Mouse (Mus musculus) liver, embryonic 13.5 days (tissue): ENCODE measurements around the gene Fgfr2. TPM values are rescaled to one million over a fixed set of nuclear protein-coding genes. Genes with fewer than 3 reads are reported as not detected.

Experiments
- ATAC-seq: fragments of 200-750 bp; cut with Nextera tagmentation; 2 replicates; pipeline ENCODE4 v1.8.0; 2017; ENCODE audit warnings: low read depth, mild to moderate bottlenecking, moderate number of reproducible peaks, moderate library complexity
- DNase-seq: peaks from one replicate; pipeline ENCODE4 v3.0.0; 2022
- H3K27ac ChIP-seq: fragments of 300-500 bp; sonication (generic); 2 replicates; pipeline ENCODE4 v1.5.1; 2015; ENCODE audit warnings: moderate library complexity, mild to moderate bottlenecking, inconsistent platforms
- H3K27me3 ChIP-seq: fragments of 300-500 bp; sonication (generic); 2 replicates; pipeline ENCODE4 v1.6.1; 2015; ENCODE audit warnings: mild to moderate bottlenecking, inconsistent platforms
- H3K36me3 ChIP-seq: fragments of 300-500 bp; sonication (generic); 2 replicates; pipeline ENCODE4 v1.6.1; 2015; ENCODE audit warnings: mild to moderate bottlenecking, inconsistent platforms
- H3K4me1 ChIP-seq: fragments of 300-500 bp; sonication (generic); replicated peaks from 2 replicates; pipeline ENCODE4 v1.6.1; 2015; ENCODE audit warnings: inconsistent platforms
- H3K4me2 ChIP-seq: fragments of 300-500 bp; sonication (generic); 2 replicates; pipeline ENCODE4 v1.6.1; 2015; ENCODE audit warnings: inconsistent platforms, mild to moderate bottlenecking, moderate library complexity
- H3K4me3 ChIP-seq: fragments of 300-500 bp; sonication (generic); replicated peaks from 2 replicates; pipeline ENCODE4 v1.5.1; 2015; ENCODE audit warnings: mild to moderate bottlenecking, inconsistent platforms
- H3K9ac ChIP-seq: fragments of 300-500 bp; sonication (generic); 2 replicates; pipeline ENCODE4 v1.6.1; 2015; ENCODE audit warnings: mild to moderate bottlenecking, inconsistent platforms
- H3K9me3 ChIP-seq: fragments of 300-500 bp; sonication (generic); replicated peaks from 2 replicates; pipeline ENCODE4 v1.6.1; 2016; ENCODE audit warnings: inconsistent platforms
- WGBS: fragments of 180-500 bp; shearing (Covaris S2); methylation state at CpG from one replicate; pipeline ENCODE4 v1.1.7; 2015; ENCODE audit not compliant: insufficient replicate concordance; 5-methylcytosine and 5-hydroxymethylcytosine counted together
- polyA plus RNA-seq: library from polyadenylated mRNA; unstranded; fragments of >200 nt; fragmentation: Nextera tagmentation; extraction: Ambion mirVana; gene quantifications from 2 replicates; pipeline ENCODE4 v1.2.1, GENCODE M21; 2015

Fgfr2 gene
- polyA plus RNA-seq, 1 experiment from 2014 or later, result 8.9 TPM

GRCm38 (mm10) chr7:132056565-132056964, 1066.6 kb downstream of the Fgfr2 start:
- no peaks in the 10 kb centered on the region for H3K4me1 ChIP-seq
- no peak for DNase-seq
- ATAC-seq, result no peak

GRCm38 (mm10) chr7:132046662-132047061, 1076.5 kb downstream of the Fgfr2 start:
- Histone ChIP-seq H3K9me3 (no peaks in the 10 kb centered on the region), H3K4me2 (no peak overlapping the region), H3K36me3 (no peaks in the 10 kb centered on the region), H3K27me3 (no peaks in the 10 kb centered on the region), H3K4me1 (no peaks in the 10 kb centered on the region), H3K4me3 (no peak overlapping the region), H3K27ac (no peak overlapping the region), H3K9ac (no peak overlapping the region)
- ATAC-seq, result no peak
- 45% methylated on average over 4 of the region's 4 CpGs for WGBS
- no peak for DNase-seq

More at GRCm38 (mm10) chr7:132056565-132056964, 1066.6 kb downstream of the Fgfr2 start:
- Histone ChIP-seq H3K9me3 (no peaks in the 10 kb centered on the region), H3K9ac (no peak overlapping the region), H3K4me3 (no peak overlapping the region), H3K4me2 (no peak overlapping the region), H3K27ac (no peak overlapping the region), H3K27me3 (no peaks in the 10 kb centered on the region), H3K36me3 (no peaks in the 10 kb centered on the region)
- WGBS, result 68% methylated on average over 7 of the region's 7 CpGs

GRCm38 (mm10) chr7:132031940-132032531, 1091.1 kb downstream of the Fgfr2 start:
- H3K27me3 ChIP-seq, result no peaks in the 10 kb centered on the region
- WGBS, result 62% methylated on average over 6 of the region's 6 CpGs
- H3K9me3 ChIP-seq, result no peaks in the 10 kb centered on the region
- H3K4me1 ChIP-seq, result no peaks in the 10 kb centered on the region
- no peaks in the 10 kb centered on the region for H3K36me3 ChIP-seq
- no peak for DNase-seq
- H3K9ac ChIP-seq, result no peak overlapping the region
- ATAC-seq, result no peak
- H3K4me3 ChIP-seq, result no peak overlapping the region
- no peak overlapping the region for H3K27ac ChIP-seq
- no peak overlapping the region for H3K4me2 ChIP-seq

- Histone ChIP-seq H3K27me3 (no peaks in the 10 kb centered on the region), H3K27ac (no peak overlapping the region), H3K4me2 (no peak overlapping the region), H3K4me1 (no peaks in the 10 kb centered on the region), H3K36me3 (no peaks in the 10 kb centered on the region), H3K9me3 (no peaks in the 10 kb centered on the region), H3K9ac (no peak overlapping the region), H3K4me3 (no peak overlapping the region)
- ATAC-seq, result no peak
- DNase-seq, result no peak
- WGBS, result 54% methylated on average over 6 of the region's 6 CpGs
Measured at GRCm38 (mm10) chr7:132026671-132027070, 1096.5 kb downstream of the Fgfr2 start.

- DNase-seq (no peak), ATAC-seq (no peak)
- Histone ChIP-seq H3K9ac (no peak overlapping the region), H3K36me3 (no peaks in the 10 kb centered on the region), H3K27ac (no peak overlapping the region), H3K9me3 (no peaks in the 10 kb centered on the region), H3K4me2 (no peak overlapping the region), H3K27me3 (no peaks in the 10 kb centered on the region), H3K4me1 (no peaks in the 10 kb centered on the region), H3K4me3 (no peak overlapping the region)
- WGBS, result 48% methylated on average over 6 of the region's 6 CpGs
Measured at GRCm38 (mm10) chr7:132025591-132025990, 1097.6 kb downstream of the Fgfr2 start.

- Histone ChIP-seq H3K27me3 (no peaks in the 10 kb centered on the region), H3K36me3 (no peaks in the 10 kb centered on the region)
- 56% methylated on average over 3 of the region's 3 CpGs for WGBS
Measured at GRCm38 (mm10) chr7:132015933-132016332, 1107.2 kb downstream of the Fgfr2 start.

GRCm38 (mm10) chr7:132015193-132015592, 1108.0 kb downstream of the Fgfr2 start:
- DNase-seq (no peak), ATAC-seq (no peak)
- Histone ChIP-seq H3K9me3 (no peaks in the 10 kb centered on the region), H3K4me3 (no peak overlapping the region), H3K4me2 (no peak overlapping the region), H3K27me3 (no peaks in the 10 kb centered on the region), H3K27ac (no peak overlapping the region), H3K36me3 (no peaks in the 10 kb centered on the region), H3K4me1 (no peaks in the 10 kb centered on the region), H3K9ac (no peak overlapping the region)
- WGBS, result 11% methylated on average over 3 of the region's 3 CpGs

More at GRCm38 (mm10) chr7:132015933-132016332, 1107.2 kb downstream of the Fgfr2 start:
- Histone ChIP-seq H3K27ac (no peak overlapping the region), H3K4me1 (no peaks in the 10 kb centered on the region), H3K9me3 (no peaks in the 10 kb centered on the region), H3K4me2 (no peak overlapping the region), H3K4me3 (no peak overlapping the region), H3K9ac (no peak overlapping the region)
- ATAC-seq, result no peak
- DNase-seq, result no peak

GRCm38 (mm10) chr7:132013970-132014369, 1109.2 kb downstream of the Fgfr2 start:
- no peaks in the 10 kb centered on the region for H3K27me3 ChIP-seq
- H3K9me3 ChIP-seq, result no peaks in the 10 kb centered on the region
- ATAC-seq (no peak), DNase-seq (no peak)
- H3K4me1 ChIP-seq, result no peaks in the 10 kb centered on the region
- H3K36me3 ChIP-seq, result no peaks in the 10 kb centered on the region
- 59% methylated on average over 5 of the region's 5 CpGs for WGBS
- no peak overlapping the region for H3K4me2 ChIP-seq
- H3K9ac ChIP-seq, result no peak overlapping the region
- H3K4me3 ChIP-seq, result no peak overlapping the region
- H3K27ac ChIP-seq, result no peak overlapping the region

GRCm38 (mm10) chr7:132012969-132013679, 1110.0 kb downstream of the Fgfr2 start:
- Histone ChIP-seq H3K36me3 (no peaks in the 10 kb centered on the region), H3K27ac (no peak overlapping the region), H3K9me3 (no peaks in the 10 kb centered on the region), H3K9ac (no peak overlapping the region), H3K27me3 (no peaks in the 10 kb centered on the region), H3K4me3 (no peak overlapping the region), H3K4me2 (no peak overlapping the region), H3K4me1 (no peaks in the 10 kb centered on the region)
- DNase-seq, result no peak
- no peak for ATAC-seq
- WGBS, result 15% methylated on average over 1 of the region's 1 CpGs

GRCm38 (mm10) chr7:132009002-132009401, 1114.1 kb downstream of the Fgfr2 start:
- H3K9me3 ChIP-seq, result no peaks in the 10 kb centered on the region
- ATAC-seq (no peak), DNase-seq (no peak)
- H3K4me3 ChIP-seq, result no peak overlapping the region
- H3K4me1 ChIP-seq, result no peaks in the 10 kb centered on the region
- no peaks in the 10 kb centered on the region for H3K27me3 ChIP-seq
- no peak overlapping the region for H3K4me2 ChIP-seq
- H3K36me3 ChIP-seq, result no peaks in the 10 kb centered on the region
- WGBS, result 67% methylated on average over 7 of the region's 7 CpGs
- H3K27ac ChIP-seq, result no peak overlapping the region
- H3K9ac ChIP-seq, result no peak overlapping the region

- no peak overlapping the region for H3K4me3 ChIP-seq
- DNase-seq (no peak), ATAC-seq (no peak)
- no peaks in the 10 kb centered on the region for H3K4me1 ChIP-seq
- 67% methylated on average over 14 of the region's 14 CpGs for WGBS
- no peak overlapping the region for H3K9ac ChIP-seq
- H3K27me3 ChIP-seq, result no peaks in the 10 kb centered on the region
- H3K4me2 ChIP-seq, result no peak overlapping the region
- H3K9me3 ChIP-seq, result no peaks in the 10 kb centered on the region
- no peak overlapping the region for H3K27ac ChIP-seq
- no peaks in the 10 kb centered on the region for H3K36me3 ChIP-seq
Measured at GRCm38 (mm10) chr7:132005996-132006696, 1117.0 kb downstream of the Fgfr2 start.
